Mouse (Mus musculus) myocyte (in vitro differentiated cells): ENCODE data around the gene Scube1. TPM values are rescaled to one million over a fixed set of nuclear protein-coding genes. Genes with fewer than 3 reads are reported as not detected.

Experiments used
- H3K27me3 ChIP-seq: one replicate; pipeline ENCODE4 v1.6.1; 2011; ENCODE audit not compliant: control insufficient read depth, insufficient read depth, insufficient read length
- H3K36me3 ChIP-seq: one replicate; pipeline ENCODE4 v1.6.1; 2011; ENCODE audit not compliant: control insufficient read depth, insufficient read depth
- H3K4me2 ChIP-seq: one replicate; pipeline ENCODE4 v1.6.1; 2011; ENCODE audit warnings: low read depth, control low read depth
- H3K4me3 ChIP-seq: one replicate; pipeline ENCODE4 v1.5.1; 2011; ENCODE audit warnings: mild to moderate bottlenecking, control low read depth, moderate library complexity
- H3K79me2 ChIP-seq: one replicate; pipeline ENCODE4 v1.6.1; 2011; ENCODE audit not compliant: control insufficient read depth, insufficient read depth
- H3ac ChIP-seq: one replicate; pipeline ENCODE4 v1.6.1; 2011; ENCODE audit not compliant: control insufficient read depth, insufficient read length
- CEBPB ChIP-seq: IDR thresholded peaks from 2 replicates; pipeline ENCODE4 v1.6.1; 2011; ENCODE audit warnings: mild to moderate bottlenecking, moderate library complexity; ENCODE audit not compliant: poor library complexity, insufficient read depth, severe bottlenecking
- E2F4 ChIP-seq: IDR thresholded peaks from one replicate; pipeline ENCODE4 v1.6.1; 2011; ENCODE audit warnings: mild to moderate bottlenecking, control low read depth, moderate library complexity; ENCODE audit not compliant: insufficient read depth
- MAX ChIP-seq: IDR thresholded peaks from one replicate; pipeline ENCODE4 v1.6.1; 2011; ENCODE audit warnings: low read depth, mild to moderate bottlenecking, control low read depth
- MYOD1 ChIP-seq, 3 experiments: IDR thresholded peaks; one replicate each; pipeline ENCODE4 v1.6.1; 2011; ENCODE audit warnings: control low read depth in 2 of 3, low read depth in 2 of 3, mild to moderate bottlenecking in 2 of 3, moderate library complexity in 1 of 3; ENCODE audit not compliant: insufficient read length in 2 of 3, control insufficient read depth in 1 of 3
- MYOG ChIP-seq, 3 experiments: IDR thresholded peaks; one replicate each; pipeline ENCODE4 v1.6.1; 2011; ENCODE audit warnings: control low read depth in 2 of 3, low read depth in 2 of 3, mild to moderate bottlenecking in 2 of 3; ENCODE audit not compliant: insufficient read length in 2 of 3, control insufficient read depth in 1 of 3, insufficient read depth in 1 of 3
- POLR2A ChIP-seq: IDR thresholded peaks from one replicate; pipeline ENCODE4 v1.6.1; 2011; ENCODE audit warnings: low read depth, mild to moderate bottlenecking, control low read depth, moderate library complexity; ENCODE audit not compliant: insufficient read length
- POLR2AphosphoS2 ChIP-seq: IDR thresholded peaks from one replicate; pipeline ENCODE4 v1.6.1; 2011; ENCODE audit warnings: low read depth, control low read depth; ENCODE audit not compliant: insufficient read length
- REST ChIP-seq: IDR thresholded peaks from one replicate; pipeline ENCODE4 v1.6.1; 2011; ENCODE audit warnings: mild to moderate bottlenecking, control low read depth, moderate library complexity; ENCODE audit not compliant: insufficient read depth, insufficient read length
- SRF ChIP-seq: IDR thresholded peaks from one replicate; pipeline ENCODE4 v1.6.1; 2011; ENCODE audit warnings: low read depth; ENCODE audit not compliant: control insufficient read depth, insufficient read length
- TCF12 ChIP-seq: IDR thresholded peaks from one replicate; pipeline ENCODE4 v1.6.1; 2011; ENCODE audit warnings: mild to moderate bottlenecking, control low read depth; ENCODE audit not compliant: poor library complexity, insufficient read depth, severe bottlenecking
- TCF3 ChIP-seq: IDR thresholded peaks from one replicate; pipeline ENCODE4 v1.6.1; 2011; ENCODE audit warnings: low read depth, control low read depth; ENCODE audit not compliant: insufficient read length
- USF1 ChIP-seq: IDR thresholded peaks from one replicate; pipeline ENCODE4 v1.6.1; 2011; ENCODE audit warnings: low read depth, mild to moderate bottlenecking, control low read depth, moderate library complexity
- polyA plus RNA-seq: library from polyadenylated mRNA; unstranded; fragments of >200 nt; fragmentation: generic; extraction: Trizol; gene quantifications from one replicate; pipeline ENCODE4 v1.2.1, GENCODE M21; 2012; ENCODE audit warnings: missing spikeins

The Scube1 gene
- polyA plus RNA-seq, 1 experiment = not detected

- Histone ChIP-seq H3K36me3 (no peaks in the 10 kb centered on the region), H3K4me3 (no peak overlapping the region), H3K79me2 (no peaks in the 10 kb centered on the region), H3K4me2 (no peak overlapping the region), H3ac (no peak overlapping the region), H3K27me3 (peaks cover 79% of the 10 kb centered on the region)
- TF ChIP-seq SRF = no peak
- TF ChIP-seq MYOG (IDR thresholded peaks at IDR 0.05; ENCODE audit: control insufficient read depth in 1 of 3, insufficient read depth in 1 of 3, insufficient read length in 2 of 3, low read depth in 2 of 3) = no peak
- TF ChIP-seq E2F4 = no peak
- no peak for TF ChIP-seq TCF3
- no peak for TF ChIP-seq TCF12
- TF ChIP-seq MAX = no peak
- no peak for TF ChIP-seq POLR2A
- no peak for TF ChIP-seq CEBPB
- TF ChIP-seq REST = no peak
- TF ChIP-seq POLR2AphosphoS2 = no peak
- no peak for TF ChIP-seq MYOD1 (IDR thresholded peaks at IDR 0.05; ENCODE audit: control insufficient read depth in 1 of 3, insufficient read length in 2 of 3, low read depth in 2 of 3)
- TF ChIP-seq USF1 = no peak
Observed at GRCm38 (mm10) chr15:83683051-83683561, 41.7 kb downstream of the Scube1 start.

- Histone ChIP-seq H3K4me2 (no peak overlapping the region), H3K27me3 (peaks cover 84% of the 10 kb centered on the region), H3K4me3 (no peak overlapping the region), H3ac (no peak overlapping the region), H3K36me3 (no peaks in the 10 kb centered on the region), H3K79me2 (no peaks in the 10 kb centered on the region)
- no peak for TF ChIP-seq POLR2A
- TF ChIP-seq E2F4 = no peak
Observed at GRCm38 (mm10) chr15:83680300-83680699, 44.5 kb downstream of the Scube1 start.

- Histone ChIP-seq H3K79me2 (no peaks in the 10 kb centered on the region), H3K4me3 (no peak overlapping the region), H3K4me2 (no peak overlapping the region), H3K27me3 (peaks cover 90% of the 10 kb centered on the region), H3K36me3 (no peaks in the 10 kb centered on the region), H3ac (no peak overlapping the region)
- no peak for TF ChIP-seq MAX
Observed at GRCm38 (mm10) chr15:83679729-83680128, 45.1 kb downstream of the Scube1 start.

GRCm38 (mm10) chr15:83678606-83679005 is 46.2 kb downstream of the Scube1 start:
- Histone ChIP-seq H3K4me2 (no peak overlapping the region), H3K36me3 (no peaks in the 10 kb centered on the region), H3ac (no peak overlapping the region), H3K79me2 (no peaks in the 10 kb centered on the region), H3K27me3 (peaks cover 84% of the 10 kb centered on the region), H3K4me3 (no peak overlapping the region)
- TF ChIP-seq MYOD1 (IDR thresholded peaks at IDR 0.05; ENCODE audit: control insufficient read depth in 1 of 3, insufficient read length in 2 of 3, low read depth in 2 of 3) (no peak), CEBPB (no peak), SRF (no peak), POLR2AphosphoS2 (no peak), TCF12 (no peak), MAX (no peak), TCF3 (no peak), POLR2A (no peak), MYOG (IDR thresholded peaks at IDR 0.05; ENCODE audit: control insufficient read depth in 1 of 3, insufficient read depth in 1 of 3, insufficient read length in 2 of 3, low read depth in 2 of 3) (no peak), E2F4 (no peak), REST (no peak), USF1 (no peak)

- Histone ChIP-seq H3K4me2 (no peak overlapping the region), H3K4me3 (no peak overlapping the region), H3K27me3 (peaks cover 79% of the 10 kb centered on the region), H3K79me2 (no peaks in the 10 kb centered on the region), H3ac (no peak overlapping the region), H3K36me3 (no peaks in the 10 kb centered on the region)
- TF ChIP-seq POLR2A (no peak), MAX (no peak), TCF12 (no peak), SRF (no peak), MYOG (IDR thresholded peaks at IDR 0.05; ENCODE audit: control insufficient read depth in 1 of 3, insufficient read depth in 1 of 3, insufficient read length in 2 of 3, low read depth in 2 of 3) (no peak)
Observed at GRCm38 (mm10) chr15:83678089-83678488, 46.7 kb downstream of the Scube1 start.

GRCm38 (mm10) chr15:83677098-83677497 is 47.7 kb downstream of the Scube1 start:
- H3ac ChIP-seq = no peak overlapping the region
- H3K36me3 ChIP-seq = no peaks in the 10 kb centered on the region
- no peak overlapping the region for H3K4me3 ChIP-seq
- peaks cover 74% of the 10 kb centered on the region for H3K27me3 ChIP-seq
- no peaks in the 10 kb centered on the region for H3K79me2 ChIP-seq
- no peak for TF ChIP-seq MYOG (IDR thresholded peaks at IDR 0.05; ENCODE audit: control insufficient read depth in 1 of 3, insufficient read depth in 1 of 3, insufficient read length in 2 of 3, low read depth in 2 of 3)
- no peak for TF ChIP-seq POLR2A
- TF ChIP-seq TCF3 = no peak
- TF ChIP-seq POLR2AphosphoS2 = no peak
- no peak for TF ChIP-seq MAX
- TF ChIP-seq USF1 = no peak
- no peak for TF ChIP-seq REST
- H3K4me2 ChIP-seq = no peak overlapping the region
